Mouse (Mus musculus) myocyte (in vitro differentiated cells): ENCODE results near the gene Ltbp3.

Source experiments
- POLR2A ChIP-seq: IDR thresholded peaks from one replicate; pipeline ENCODE4 v1.6.1; 2011; ENCODE audit warnings: low read depth, mild to moderate bottlenecking, control low read depth, moderate library complexity; ENCODE audit not compliant: insufficient read length
- USF1 ChIP-seq: IDR thresholded peaks from one replicate; pipeline ENCODE4 v1.6.1; 2011; ENCODE audit warnings: low read depth, mild to moderate bottlenecking, control low read depth, moderate library complexity

- TF ChIP-seq USF1, result no peak
- no peak for TF ChIP-seq POLR2A
Observed at GRCm38 (mm10) chr19:5784958-5785577, 44.4 kb downstream of the Ltbp3 start.
